Mouse (Mus musculus) embryo, embryonic 10 days (tissue): ENCODE results near the gene Nefh.

ENCODE experiments used
- DNase-seq: peaks from one replicate; pipeline ENCODE4 v3.0.0-alpha.2; 2015; ENCODE audit warnings: low spot score

Gene Nefh

GRCm38 (mm10) chr11:4947813-4948174 lies at the start of gene Nefh:
Gene Nefh (minus strand): TSS chr11:4948064.
- DNase-seq = peak; percentile 11

GRCm38 (mm10) chr11:4996621-4997199 lies 48.8 kb upstream of the Nefh start:
- no peak for DNase-seq

- DNase-seq = no peak
Observed at GRCm38 (mm10) chr11:4995676-4996075, 47.8 kb upstream of the Nefh start.

DNA sequence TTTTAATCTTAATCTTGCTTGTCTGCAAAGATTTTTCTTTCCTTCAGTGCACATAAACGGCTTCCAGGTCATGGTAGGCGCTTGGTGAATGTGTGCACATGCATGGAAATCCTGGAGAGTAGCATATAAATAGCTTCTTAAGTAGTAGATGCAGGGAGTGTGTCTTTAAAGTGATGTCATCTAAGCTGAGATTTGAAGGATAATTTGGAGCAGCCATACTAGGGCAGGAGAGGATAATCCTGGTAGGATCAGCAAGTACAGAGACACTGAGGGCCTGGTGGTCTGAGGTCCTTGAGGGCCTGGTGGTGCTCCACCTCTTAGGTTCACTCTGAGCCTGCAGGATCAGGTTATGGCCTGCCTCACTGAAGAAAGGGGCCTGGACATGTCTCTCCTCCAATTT lies 44.6 kb upstream of the Nefh start:
- no peak for DNase-seq

- DNase-seq = no peak
Observed at GRCm38 (mm10) chr11:4989187-4989586, 41.3 kb upstream of the Nefh start.

GRCm38 (mm10) chr11:4987487-4987852 lies 39.6 kb upstream of the Nefh start:
- DNase-seq = no peak

GRCm38 (mm10) chr11:4986695-4987486 lies 39.0 kb upstream of the Nefh start, which contains the start of gene Ap1b1:
Gene Ap1b1 (plus strand): TSS chr11:4986824.
- DNase-seq = peak; percentile 91

DNA sequence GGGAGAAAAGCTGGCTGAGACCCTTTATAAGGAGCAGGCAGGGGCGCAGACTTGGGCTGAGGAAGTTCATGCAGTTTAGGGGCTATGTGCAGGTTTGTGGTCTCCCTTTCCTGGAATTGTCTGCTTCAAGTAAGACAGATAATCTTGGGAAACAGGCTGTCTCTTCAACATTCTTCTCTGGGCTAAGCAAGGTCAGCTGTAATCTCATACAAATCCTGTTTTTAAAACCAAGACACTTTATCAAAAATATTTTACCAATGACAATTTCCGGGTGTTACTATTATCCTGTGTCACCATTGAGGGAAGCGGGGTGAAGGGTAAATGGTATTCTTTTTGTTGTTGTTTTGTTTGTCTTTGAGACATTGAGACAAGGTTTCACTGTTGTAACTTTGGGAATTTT lies 36.9 kb upstream of the Nefh start:
- DNase-seq = no peak

DNA sequence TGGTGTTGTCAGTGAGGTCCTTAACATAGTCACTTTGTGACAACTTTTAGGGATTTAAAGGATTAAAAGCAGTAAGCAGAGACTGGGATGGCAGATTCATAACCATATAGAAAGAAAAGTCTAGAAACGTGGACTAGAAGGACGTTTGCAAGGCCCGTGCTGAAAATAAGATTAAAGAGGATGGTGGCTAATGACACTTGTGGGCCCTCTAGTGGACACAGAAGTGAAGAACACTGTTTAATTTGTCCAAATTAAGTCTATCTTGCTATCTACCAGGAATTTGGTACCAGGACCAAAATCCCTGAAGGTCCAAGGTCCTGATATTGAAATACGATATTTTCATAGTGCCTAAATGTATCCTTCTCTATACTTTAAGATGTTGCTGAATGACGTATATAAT lies 36.4 kb upstream of the Nefh start:
- DNase-seq = peak; percentile 71

DNA sequence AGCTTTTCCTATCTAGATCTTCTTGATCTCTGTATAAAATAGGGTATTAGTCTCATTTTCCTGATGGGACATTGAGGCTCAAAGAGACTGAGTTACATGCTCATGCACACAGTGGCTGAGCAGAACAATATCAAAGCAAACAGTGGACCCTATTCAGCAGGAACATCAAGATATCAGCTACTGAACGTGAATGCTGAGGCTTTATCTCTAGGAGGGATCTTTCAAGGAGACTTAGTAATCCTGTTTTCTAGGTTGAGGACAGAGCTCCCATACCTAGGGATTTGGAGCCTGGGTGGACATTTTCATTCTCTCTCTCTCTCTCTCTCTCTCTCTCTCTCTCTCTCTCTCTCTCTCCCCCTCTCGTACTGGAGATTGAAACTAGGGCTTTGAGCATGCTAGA lies 35.7 kb upstream of the Nefh start:
- no peak for DNase-seq

GRCm38 (mm10) chr11:4983010-4983409 lies 35.1 kb upstream of the Nefh start:
- no peak for DNase-seq

DNA sequence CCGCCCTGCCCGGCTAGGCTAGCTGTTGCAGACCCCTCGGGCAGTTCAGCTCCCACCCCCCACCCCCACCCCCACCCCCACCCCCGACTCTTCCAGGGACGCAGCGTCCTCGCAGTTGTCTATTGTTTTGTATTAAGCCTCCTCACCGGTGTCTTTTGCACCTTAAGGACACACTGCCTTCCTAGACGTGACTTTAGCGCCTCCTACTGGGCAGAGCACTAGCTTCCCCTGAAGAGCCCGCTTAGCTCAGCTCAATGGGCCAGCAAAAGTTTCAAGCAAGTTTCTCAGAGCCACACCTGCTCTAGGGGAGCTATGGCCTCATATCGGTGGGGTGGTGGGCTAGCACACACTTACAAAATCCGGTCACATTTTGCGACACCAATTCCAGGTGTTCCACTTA lies 27.8 kb upstream of the Nefh start:
- peak; percentile 88 for DNase-seq

- no peak for DNase-seq
Observed at GRCm38 (mm10) chr11:4974376-4975122, 26.7 kb upstream of the Nefh start.

DNA sequence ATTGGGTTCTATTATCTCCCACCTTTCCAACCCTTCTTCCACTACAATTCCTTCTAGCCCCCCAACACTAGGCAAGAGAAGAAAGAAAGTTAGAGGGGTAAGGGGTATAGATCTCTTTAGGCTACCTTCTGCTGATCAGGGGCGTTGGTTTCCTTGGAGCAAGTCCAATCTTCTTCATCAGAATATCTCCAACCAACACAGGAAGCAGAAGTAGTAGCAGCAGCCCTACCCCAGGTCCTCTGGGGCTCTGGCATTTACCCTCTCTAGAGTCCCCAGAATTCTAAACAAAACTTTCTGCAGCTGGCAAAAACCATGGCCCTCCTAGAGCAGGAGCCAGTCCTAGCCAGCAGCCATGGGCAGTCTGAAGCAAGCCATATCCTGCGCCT lies 26.0 kb upstream of the Nefh start:
- no peak for DNase-seq

DNA sequence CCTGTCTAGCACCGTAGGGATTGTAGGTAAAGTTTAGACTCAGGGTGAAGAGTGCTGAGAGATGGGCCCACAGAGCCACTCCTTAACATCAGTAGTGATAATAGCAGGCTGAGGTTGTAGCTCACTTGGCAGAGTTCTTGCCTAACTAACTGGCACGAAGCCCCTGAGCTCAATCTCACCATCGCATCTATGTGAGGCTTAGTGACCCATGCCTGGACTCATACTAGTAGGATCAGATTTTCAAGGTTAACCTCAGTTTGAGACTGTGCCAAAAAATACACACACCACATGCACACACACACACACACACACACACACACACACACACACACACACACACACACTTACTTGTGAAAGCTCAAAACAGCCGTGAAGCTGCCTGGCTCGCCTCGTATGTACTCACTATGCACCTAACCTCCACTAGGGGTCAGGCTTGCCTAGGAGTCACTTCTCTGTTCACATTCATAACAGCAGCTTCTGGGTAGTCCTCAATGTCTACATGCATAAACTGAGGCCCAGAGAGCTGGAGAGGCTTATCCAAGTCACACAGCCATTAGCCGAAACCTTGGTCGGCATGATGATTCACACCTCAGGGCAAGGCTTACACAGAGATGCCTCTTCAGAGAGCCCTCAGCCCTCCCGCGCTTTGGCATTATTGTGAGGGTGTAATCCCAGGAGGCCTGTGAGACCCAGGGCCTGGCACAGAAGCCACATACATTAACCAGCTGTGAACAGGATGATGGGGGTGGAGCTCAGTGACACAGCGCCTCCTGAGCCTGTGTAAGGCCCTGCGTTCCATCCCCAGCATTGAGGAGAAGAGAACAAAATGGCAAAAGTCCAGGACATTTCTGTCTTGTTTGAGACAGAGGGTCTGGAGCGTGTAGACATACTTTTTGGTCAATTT lies 25.4 kb upstream of the Nefh start:
- peak; percentile 86 for DNase-seq

DNA sequence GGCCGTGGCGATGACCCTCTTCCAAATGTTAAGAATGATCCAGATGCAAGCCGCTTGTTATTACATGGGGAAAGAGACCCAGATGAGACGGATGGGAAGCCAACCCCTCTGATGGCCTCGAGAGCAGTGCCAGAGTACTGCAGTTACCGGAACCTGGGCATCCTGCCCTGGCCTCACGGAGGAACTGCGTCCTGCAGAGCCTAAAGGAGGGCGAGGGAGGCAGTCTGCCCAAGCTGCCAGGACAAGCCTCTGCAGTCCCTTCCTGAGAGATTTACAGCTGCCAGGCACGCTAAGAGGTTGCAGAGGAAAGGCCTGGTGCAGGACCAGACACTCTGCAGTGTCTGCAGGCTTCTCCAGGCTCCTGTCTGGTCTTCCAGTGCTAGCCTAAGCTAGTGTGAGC lies 20.5 kb upstream of the Nefh start:
- no peak for DNase-seq

- no peak for DNase-seq
Observed at GRCm38 (mm10) chr11:4967549-4967948, 19.7 kb upstream of the Nefh start.

DNA sequence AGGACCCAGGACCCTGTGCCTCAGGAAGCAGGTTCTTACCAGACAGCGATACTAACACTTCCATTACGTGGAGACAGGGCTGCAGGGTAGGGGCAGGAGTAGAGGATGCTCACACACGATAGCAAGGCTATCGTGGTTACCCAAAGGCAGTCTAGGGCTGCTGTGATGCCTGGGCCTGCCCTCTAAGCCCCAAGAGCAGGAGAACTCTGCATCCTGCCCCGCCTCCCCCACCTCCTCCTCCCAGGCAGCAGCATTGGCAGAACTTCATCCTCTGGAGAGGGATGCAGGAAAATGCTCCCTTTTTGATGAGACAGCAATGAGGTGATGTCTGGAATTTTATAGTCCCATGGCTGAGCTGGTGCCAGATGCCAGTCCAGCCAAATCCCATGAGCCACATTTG lies 19.0 kb upstream of the Nefh start:
- no peak for DNase-seq

DNA sequence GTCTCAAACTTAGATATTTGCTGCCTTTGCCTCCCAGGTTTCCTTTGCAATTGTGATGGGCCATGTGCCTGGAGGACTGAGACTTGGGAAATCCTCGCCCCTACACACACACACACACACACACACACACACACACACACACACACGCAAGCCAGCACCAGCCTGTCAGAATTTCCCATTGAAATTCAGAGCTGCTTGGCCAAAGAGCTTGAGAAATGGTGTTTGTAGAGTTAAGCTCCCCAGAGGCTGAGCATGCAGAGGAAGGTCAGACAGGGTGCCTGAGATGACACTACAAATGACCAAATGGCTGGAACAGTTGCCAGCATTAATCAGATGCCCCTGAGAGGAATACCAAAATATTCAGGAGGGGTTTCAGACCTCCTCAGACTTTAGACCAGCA lies 18.5 kb upstream of the Nefh start:
- DNase-seq = no peak

DNA sequence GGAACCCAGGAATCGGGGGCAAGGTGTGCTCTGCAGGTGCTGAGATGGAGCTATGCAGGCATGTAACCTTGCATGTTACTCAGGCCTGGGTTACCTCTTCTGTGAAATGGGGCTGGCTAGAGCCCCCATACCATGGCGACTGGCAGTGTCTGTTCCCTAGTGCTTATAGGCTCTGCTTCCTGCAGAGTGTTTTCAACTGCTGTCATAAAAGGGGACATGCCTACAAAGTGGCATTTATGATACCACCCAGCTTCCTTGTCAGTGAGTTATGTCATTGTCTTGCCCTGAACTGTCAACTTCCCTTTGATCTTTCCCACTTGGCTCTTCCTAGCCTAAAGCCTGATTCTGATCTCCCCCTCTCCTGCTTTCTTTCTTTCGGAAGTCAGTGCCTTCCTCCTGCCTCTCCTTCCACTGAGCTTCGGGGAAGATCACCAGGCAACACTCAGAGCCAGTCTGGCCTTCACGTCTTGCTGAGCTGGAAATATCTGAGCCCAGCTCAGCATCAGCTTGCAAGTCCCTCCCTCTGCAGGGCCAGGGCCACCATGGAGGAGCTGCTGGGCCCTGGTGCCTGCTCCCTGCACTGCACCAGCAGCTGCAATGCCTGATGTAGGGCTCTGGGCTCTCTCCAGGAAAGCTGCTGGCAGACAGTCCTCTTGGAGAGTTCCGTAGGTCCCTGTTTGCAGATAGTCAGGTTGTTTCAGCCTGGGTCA lies 15.4 kb upstream of the Nefh start:
- no peak for DNase-seq

DNA sequence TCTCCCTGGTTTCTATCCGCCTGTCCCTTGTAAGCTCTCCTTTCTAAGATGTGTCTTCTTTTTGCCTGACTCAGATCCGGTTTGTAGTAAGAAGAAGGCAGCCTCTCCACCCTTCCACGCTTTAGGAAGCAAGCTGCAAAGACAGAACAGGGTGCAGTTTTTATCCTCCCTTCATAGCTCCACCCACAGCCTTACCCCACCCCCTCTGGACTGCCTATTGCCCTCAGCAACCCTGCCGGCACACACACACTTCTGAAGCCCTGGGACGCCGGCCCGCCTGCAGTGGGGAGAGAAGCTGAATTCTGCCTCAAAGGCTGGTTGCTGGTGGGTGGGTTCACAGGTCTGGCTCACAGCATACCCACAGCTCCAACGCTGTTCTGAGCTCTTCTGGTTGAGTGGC lies 6.1 kb upstream of the Nefh start:
- DNase-seq = peak; percentile 13

DNA sequence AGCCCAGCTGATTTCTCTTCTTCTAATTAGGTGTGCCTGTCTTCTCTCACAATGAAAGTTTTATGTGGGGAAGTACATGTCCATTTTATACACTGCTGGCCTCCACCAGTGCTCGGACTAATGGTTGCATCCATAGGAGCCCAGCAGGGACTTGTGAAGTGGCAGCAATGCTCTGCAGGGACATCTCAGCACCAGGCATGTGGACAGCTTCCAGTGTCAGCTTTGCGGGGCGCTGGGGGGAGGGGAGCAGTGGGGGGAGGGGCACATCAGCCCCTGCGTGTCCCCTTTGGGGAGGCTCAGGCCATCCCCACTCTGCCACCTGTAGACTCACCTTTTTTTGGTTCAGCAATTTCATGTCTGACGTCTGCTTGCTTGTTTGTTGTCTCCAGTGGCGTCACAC lies 5.5 kb upstream of the Nefh start:
- DNase-seq = peak; percentile 49
